Mouse (Mus musculus) lung, adult 18-20 months (tissue): ENCODE data around the gene Pcdh19.

ENCODE experiments used
- DNase-seq, 2 experiments: peaks; one replicate each; pipeline ENCODE4 v3.0.0; 2022; ENCODE audit warnings: mixed read lengths in 2 of 2

The Pcdh19 gene

DNA sequence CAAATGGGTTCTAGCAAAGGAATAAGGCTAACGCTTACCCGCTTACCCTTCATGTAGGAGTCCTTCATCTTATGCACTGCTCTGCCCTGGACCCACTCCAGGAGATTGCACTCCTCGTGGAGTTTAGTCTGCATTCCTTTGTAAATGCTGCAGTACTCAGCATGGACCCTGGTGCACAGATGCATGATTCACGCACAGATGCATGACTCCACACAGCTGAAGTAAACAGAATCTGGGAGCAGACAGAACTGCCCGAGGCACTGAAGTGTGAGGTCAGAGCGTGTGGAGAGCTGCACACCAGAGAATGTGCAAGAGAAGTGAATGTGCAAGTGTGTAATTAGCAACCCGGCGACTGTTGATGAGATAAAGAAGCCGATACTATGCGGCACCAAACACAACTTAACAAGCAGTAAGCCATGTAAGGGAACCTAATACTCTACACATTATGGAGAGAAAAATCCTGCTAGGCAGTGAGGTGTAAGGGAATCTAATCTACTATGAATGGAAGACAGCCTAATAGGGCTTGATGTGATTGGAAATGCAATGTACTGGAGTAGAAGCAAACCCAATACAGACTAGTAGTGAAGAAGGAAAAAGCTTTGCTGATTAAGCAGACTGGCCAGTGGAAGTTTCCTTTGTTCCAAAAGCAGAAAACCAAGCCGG, 32.8 kb downstream of the Pcdh19 start:
- DNase-seq: no peak

DNA sequence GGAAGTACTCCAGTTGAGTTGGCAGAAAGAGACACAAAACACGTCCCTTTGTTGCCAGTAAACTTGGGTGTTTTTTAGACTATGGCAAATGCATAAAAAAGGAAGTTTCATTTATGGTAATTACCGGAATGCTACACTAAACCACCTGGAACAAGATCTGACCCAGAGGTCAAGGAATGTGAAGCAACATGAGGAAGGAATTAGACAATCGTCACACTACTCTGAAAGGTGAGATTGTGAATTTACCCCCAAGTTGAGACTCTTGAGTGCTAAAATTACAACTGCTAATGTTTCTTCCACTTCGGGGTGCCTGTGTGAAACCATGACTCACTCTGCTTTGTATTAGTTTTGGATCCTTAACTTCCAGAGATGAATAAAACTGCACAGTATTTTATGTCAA, 33.6 kb downstream of the Pcdh19 start:
- DNase-seq: no peak

DNA sequence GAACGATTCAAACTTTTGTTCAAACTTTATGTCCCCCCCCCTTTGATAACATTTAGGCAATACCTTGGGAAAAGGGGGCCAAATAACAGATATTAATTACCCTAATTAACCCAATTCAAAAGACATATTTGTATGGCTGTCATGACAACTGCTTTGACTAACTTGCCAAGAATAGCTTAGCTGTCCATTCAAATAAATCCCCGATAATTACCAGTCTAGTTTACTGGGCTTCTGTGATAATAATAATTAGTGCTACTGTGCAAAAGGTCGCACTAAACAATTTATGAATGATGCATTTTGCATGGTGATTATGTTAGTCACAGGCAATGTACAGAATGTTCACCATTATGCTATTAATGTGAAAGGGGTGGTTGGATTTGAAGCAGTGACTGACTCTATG, 35.7 kb downstream of the Pcdh19 start:
- DNase-seq: no peak

DNA sequence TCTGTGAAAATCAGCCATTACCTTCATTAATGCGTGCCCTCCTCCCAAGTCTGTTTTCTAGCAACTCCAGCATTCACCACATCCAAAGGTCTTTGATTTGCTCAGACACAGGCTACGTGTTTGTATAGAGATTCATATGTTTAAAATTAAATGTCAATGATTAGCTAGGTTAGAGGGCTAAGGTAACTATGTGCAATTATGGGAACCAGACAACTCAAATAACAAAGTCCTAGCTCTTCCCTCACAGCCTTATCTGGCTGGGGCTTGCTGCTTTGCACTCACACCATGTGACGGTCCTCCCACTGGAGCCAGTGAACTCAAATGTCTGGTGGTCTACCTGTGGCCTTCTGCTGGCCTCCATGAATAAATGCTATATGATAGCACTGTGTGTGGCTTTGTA, 38.4 kb downstream of the Pcdh19 start:
- DNase-seq: no peak

DNA sequence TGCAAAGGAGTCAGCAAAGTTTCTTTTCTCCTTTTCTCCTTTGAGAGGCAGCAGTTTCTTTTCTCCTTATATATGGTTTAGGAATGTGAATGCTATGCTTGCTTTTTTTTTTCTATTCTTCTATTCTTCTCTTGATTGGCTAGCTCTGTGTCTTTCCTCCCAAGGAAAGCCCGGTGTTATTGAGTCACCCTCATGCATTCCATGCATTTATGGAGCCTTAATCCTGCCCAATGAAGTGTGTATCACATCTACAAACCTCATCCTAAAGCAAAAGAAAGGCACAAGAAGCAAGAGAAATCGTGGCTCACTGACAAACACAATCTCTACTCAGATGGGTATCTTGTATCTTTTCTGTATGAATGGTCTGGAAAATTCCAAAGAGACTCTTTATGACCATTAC, 41.0 kb downstream of the Pcdh19 start:
- no peak for DNase-seq

DNA sequence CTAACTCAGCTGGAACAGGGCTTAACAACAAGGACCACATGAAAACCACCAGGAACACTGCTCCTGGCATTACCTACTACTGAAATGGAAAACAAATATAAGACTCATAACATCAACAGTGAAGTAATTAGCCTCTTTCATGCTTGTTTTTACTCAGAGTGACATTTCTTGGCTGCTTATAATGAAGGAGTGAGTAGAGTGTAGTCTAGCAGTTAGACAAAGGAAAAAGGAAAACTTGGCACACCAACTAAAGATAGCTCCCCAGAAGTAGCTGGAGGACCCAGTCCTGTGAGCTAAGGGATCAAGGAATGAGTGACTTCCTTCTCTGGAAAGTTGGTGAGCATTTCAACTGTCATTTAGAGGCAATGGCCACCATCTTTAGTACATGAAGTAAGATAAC, 49.3 kb downstream of the Pcdh19 start:
- no peak for DNase-seq

DNA sequence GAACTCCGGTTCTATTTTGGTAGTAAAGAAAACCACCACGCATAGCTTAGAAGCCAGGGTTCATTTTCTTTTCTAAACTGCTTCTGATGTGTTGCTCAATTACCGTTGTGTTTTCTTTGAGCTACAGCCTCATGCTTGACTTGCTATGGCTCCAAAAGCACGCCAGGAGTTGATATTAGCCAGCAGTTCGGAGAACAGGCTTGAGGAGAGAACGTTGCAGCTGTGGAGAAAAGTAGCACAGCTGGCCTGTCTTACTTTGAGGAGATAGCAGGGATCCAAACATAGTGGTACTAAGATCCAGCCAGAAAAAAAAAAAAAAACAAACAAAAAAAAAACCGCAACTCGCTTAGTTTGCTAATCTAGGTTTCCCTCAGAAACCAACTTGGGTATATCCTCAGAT, 59.2 kb downstream of the Pcdh19 start:
- DNase-seq: peak; percentile 4 to 11

DNA sequence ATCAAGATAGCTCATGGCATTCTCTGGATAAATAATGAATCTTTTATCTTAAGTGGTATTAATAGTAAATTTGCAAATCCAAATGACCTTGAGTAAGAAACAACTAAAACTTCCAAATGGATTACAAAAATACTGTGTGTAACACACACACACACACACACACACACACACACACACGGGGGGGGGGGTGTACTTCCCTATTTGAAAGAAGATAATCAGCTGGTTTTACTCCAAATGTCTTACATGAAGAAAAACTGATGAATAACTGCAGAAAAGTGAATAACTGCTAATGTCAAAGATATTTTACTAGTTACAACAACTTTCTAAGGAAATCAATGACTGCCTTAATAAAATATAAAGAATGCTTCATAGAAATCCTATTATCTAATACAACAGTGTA, 70.6 kb downstream of the Pcdh19 start:
- DNase-seq: no peak

DNA sequence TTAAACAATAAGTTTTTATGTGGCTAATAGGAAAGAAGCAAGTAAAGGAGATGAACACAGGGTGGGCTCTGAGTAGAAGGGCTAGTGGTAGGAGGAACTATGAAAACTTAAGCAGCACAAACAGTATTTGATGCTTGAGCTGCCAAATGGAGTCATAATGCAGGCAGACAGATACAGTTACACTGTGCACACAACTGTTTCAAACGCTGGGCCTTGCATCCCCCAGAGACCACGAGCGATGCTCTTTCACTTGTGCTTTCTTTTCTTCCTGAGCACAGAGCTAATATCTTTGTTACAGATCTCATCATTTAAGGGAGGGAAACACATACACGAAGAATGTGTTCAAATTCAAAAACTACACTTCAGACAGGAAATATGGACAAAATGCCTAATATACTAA, 83.0 kb downstream of the Pcdh19 start:
- DNase-seq: no peak

DNA sequence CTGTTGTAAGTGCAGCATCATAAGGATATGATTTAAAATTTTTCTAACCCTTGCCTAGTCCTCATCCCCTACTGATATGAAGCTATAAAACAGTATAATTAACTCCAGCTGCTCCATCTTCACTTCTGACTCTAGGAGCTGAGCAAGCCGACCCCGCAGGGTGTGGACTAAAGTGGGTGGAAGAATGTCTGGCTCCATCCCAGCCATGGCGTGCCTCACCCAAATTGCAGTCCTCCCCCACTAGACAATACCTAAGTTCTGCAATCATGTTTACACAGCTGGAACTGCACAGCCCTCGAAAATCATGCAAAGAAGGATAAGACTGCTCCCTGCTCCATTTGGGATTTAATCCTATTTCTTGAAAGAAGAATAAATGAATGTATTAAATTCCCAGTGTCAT, 84.5 kb downstream of the Pcdh19 start:
- DNase-seq: peak; percentile 13 to 16

DNA sequence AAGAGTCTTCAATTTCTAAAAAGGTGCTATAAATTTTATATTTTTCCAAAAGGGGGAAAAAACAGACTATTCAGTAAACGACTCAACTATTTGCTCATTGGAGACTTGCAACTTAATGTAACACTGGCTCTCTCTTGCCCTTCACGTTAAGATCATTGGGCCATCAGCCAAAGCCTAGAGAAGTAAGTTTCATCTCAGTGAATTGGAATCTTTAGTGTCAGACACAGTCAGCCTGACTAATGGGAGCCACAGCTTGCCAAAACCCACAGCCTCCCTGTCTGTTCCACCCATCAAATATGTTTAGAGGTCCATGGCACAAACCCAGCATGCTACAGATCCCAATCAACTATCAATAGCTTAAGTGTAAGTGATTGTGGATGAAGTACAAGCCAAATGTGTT, 86.7 kb downstream of the Pcdh19 start:
- DNase-seq: no peak

DNA sequence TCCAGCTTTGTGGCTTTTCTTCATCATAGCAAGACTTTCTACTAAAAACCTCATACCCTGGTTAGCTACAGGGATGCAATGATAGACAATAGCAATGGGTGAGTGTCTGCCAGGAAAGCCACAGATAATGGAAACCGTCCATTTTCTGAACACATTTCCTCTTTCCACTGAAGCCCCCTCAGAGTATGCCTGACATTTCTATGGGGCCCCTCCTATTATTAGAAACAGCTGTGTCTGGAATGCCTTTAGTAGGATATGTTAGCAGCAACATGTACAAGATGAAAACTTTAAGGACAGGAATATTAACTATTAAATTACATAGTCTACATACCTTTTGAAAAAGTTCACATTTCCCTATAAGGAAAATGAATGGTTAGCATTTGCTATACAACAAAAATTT, 87.1 kb downstream of the Pcdh19 start:
- no peak for DNase-seq

DNA sequence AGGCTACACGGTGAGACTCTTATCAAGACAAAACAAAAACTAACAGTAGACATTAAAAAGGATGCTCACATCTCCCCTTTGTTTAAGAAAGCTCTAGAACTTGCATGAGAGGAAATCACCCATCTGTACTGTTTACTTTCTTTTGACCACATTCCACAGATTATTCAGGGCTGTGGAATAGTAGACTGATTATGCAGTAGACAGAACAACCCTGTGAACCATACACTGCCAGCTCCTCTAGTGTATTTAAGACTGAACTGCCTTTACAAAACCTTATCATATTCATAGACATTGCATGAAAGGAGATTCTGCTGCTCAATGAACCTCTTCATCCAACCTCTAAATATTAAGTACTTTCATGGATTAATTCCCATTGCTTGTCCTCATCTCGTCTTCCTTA, 87.6 kb downstream of the Pcdh19 start:
- no peak for DNase-seq

DNA sequence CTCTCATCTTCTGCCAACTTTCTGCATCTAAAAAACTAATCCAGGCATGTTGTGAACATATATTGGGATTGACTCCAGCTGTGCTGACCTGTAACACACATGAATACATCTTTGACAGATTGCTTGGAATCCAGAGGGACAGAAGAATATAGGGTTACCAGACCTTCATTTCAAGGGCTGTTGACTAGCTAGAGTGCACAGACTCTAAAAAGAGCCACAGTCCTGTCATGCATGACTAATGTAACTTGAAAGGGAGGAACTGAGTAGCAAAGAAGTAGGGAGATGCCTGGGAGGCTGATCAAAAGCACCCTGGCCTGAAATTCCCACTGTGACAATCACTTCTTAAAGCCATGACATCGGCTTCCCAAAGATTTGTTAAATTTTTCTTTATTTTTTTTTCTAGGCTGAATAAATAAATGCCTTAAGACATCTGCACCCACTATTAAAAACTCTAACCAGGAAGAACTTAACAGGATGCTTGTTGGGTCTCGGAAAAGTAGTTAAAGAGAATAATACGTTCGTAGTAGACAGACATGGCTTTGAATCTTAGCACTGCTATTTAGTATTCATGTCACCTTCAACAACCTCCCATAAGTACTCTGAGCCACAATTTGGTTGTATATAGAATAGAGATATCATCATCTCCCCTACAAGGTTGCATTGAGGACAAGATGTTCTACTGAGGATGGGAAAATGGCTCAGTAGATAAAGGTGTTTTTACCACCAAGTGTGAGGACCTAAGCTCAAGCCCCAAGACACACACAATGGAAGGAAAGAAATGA, 113.0 kb downstream of the Pcdh19 start:
- no peak for DNase-seq

DNA sequence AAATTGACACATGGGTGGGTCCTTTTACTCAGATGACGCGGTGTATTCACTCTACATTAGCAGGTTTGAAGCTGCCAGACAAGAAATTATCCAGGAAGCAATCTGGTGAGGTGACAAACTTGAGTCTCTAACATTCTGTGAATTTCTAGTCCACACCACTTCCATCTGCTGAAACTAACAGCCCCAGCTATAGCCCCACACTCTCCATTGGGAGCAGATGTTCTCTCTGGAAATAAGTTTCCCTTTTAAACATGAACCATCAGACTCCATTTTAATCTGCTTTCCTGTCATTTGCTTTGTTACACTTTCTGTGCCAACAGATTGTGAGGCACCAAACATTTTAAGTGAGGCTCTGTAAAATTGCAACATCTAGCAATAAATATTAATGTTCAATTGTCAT, 123.4 kb downstream of the Pcdh19 start:
- no peak for DNase-seq
